Mouse (Mus musculus) kidney, embryonic 14.5 days (tissue): ENCODE results near the gene Fat4. TPM values are rescaled to one million over a fixed set of nuclear protein-coding genes. Genes with fewer than 3 reads are reported as not detected.

Experiments
- ATAC-seq: fragments of 200-750 bp; cut with Nextera tagmentation; 2 replicates; pipeline ENCODE4 v1.8.0; 2017; ENCODE audit warnings: moderate number of reproducible peaks, mild to moderate bottlenecking, moderate TSS enrichment, moderate library complexity; ENCODE audit not compliant: low FRiP score, low TSS enrichment
- H3K27ac ChIP-seq: fragments of 300-500 bp; sonication (generic); 2 replicates; pipeline ENCODE4 v1.5.1; 2014; ENCODE audit warnings: low read depth, mild to moderate bottlenecking, low read length, moderate library complexity, mixed read lengths
- H3K27me3 ChIP-seq: fragments of 300-500 bp; sonication (generic); 2 replicates; pipeline ENCODE4 v1.6.1; 2014; ENCODE audit warnings: mild to moderate bottlenecking, low read length; ENCODE audit not compliant: control insufficient read depth, insufficient read depth
- H3K36me3 ChIP-seq: fragments of 300-500 bp; sonication (generic); 2 replicates; pipeline ENCODE4 v1.6.1; 2014; ENCODE audit warnings: low read length, mixed read lengths; ENCODE audit not compliant: control insufficient read depth, insufficient read depth
- H3K4me1 ChIP-seq: fragments of 300-500 bp; sonication (generic); 2 replicates; pipeline ENCODE4 v1.6.1; 2014; ENCODE audit warnings: low read length, mixed read lengths; ENCODE audit not compliant: control insufficient read depth, insufficient read depth
- H3K4me2 ChIP-seq: fragments of 300-500 bp; sonication (generic); replicated peaks from 2 replicates; pipeline ENCODE4 v1.6.1; 2014; ENCODE audit warnings: low read depth, mild to moderate bottlenecking, low read length
- H3K4me3 ChIP-seq: fragments of 300-500 bp; sonication (generic); 2 replicates; pipeline ENCODE4 v1.5.1; 2014; ENCODE audit warnings: mild to moderate bottlenecking, low read length
- H3K9ac ChIP-seq: fragments of 300-500 bp; sonication (generic); 2 replicates; pipeline ENCODE4 v1.6.1; 2014; ENCODE audit warnings: low read depth, mild to moderate bottlenecking, low read length, moderate library complexity
- H3K9me3 ChIP-seq: fragments of 300-500 bp; sonication (generic); 2 replicates; pipeline ENCODE4 v1.6.1; 2016; ENCODE audit warnings: low read length; ENCODE audit not compliant: control insufficient read depth
- WGBS: fragments of 180-500 bp; shearing (Covaris S2); extraction: QIAGEN DNeasy Blood & Tissue Kit; methylation state at CpG from one replicate; pipeline ENCODE4 v1.1.7; 2014; 5-methylcytosine and 5-hydroxymethylcytosine counted together
- polyA plus RNA-seq: library from polyadenylated mRNA; unstranded; fragments of >200 nt; fragmentation: Nextera tagmentation; extraction: Ambion mirVana; gene quantifications from 2 replicates; pipeline ENCODE4 v1.2.1, GENCODE M21; 2014

Gene Fat4
- polyA plus RNA-seq, 1 experiment from 2014 or later, result 14.1 TPM

- Histone ChIP-seq H3K4me2 (no peak overlapping the region), H3K9me3 (no peaks in the 10 kb centered on the region), H3K9ac (no peak overlapping the region), H3K27me3 (no peaks in the 10 kb centered on the region), H3K4me3 (no peak overlapping the region), H3K36me3 (peaks cover 25% of the 10 kb centered on the region; the same call in 1 of the 2 replicates), H3K4me1 (0 out of 2 replicates have a peak, but pooled peaks cover 5% of the 10 kb centered on the region), H3K27ac (no peak overlapping the region)
- ATAC-seq, result peak; percentile 39; the same call in 1 of the 2 replicates
- WGBS, result 52% methylated on average over 6 of the region's 6 CpGs
Measured at GRCm38 (mm10) chr3:38962328-38962727, 75.6 kb downstream of the Fat4 start.

DNA sequence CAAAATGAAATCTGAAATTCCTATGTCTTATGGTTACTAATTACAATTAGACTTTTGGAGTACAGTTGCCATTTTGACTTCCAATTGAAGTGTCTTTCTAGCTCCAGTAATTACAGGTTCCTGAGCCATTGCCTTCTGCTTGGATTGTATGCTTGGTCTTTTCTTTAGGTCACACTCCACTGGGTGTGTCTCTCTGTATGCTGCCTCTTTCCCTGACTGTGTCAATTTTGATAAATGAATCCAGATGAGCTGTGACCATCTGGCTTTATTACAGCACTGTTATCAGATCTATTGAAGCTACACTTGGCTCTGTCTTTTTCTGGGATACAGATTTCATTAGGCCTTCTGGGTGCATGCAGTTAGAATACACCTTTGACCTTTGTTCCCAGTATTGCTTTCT is 80.7 kb downstream of the Fat4 start:
- H3K27ac ChIP-seq, result no peak overlapping the region
- no peak overlapping the region for H3K9ac ChIP-seq
- no peaks in the 10 kb centered on the region for H3K27me3 ChIP-seq
- no peaks in the 10 kb centered on the region for H3K9me3 ChIP-seq
- H3K4me3 ChIP-seq, result no peak overlapping the region
- H3K4me1 ChIP-seq, result no peaks in the 10 kb centered on the region
- no peak overlapping the region for H3K4me2 ChIP-seq
- no peak for ATAC-seq
- H3K36me3 ChIP-seq, result peaks cover 24% of the 10 kb centered on the region; the same call in 1 of the 2 replicates

- Histone ChIP-seq H3K27ac (no peak overlapping the region), H3K4me3 (no peak overlapping the region), H3K9ac (no peak overlapping the region), H3K4me2 (no peak overlapping the region), H3K4me1 (no peaks in the 10 kb centered on the region), H3K36me3 (peaks cover 25% of the 10 kb centered on the region; the same call in 1 of the 2 replicates), H3K9me3 (no peaks in the 10 kb centered on the region), H3K27me3 (no peaks in the 10 kb centered on the region)
- no peak for ATAC-seq
Measured at GRCm38 (mm10) chr3:38986379-38986778, 99.6 kb downstream of the Fat4 start.

DNA sequence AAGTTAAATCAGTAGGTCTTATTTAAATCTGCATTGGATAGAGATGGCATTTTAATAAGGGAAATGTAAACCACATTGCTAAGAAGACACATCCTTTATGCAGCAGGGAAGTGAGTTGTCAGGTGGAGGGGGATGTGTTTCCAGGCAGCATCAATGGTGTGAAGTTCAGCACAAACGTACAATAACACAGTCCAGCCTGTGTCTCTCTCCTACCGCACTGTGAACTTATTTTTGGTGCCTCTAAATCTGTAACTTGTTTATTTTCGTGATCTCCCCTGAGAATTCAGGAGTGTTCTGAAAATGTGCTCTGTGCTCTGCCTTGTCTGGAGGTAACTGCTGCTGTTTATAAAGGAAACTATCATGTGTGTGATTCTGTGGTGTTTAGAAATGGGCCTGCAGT is 102.4 kb downstream of the Fat4 start:
- Histone ChIP-seq H3K9me3 (no peaks in the 10 kb centered on the region), H3K4me3 (no peak overlapping the region), H3K27me3 (no peaks in the 10 kb centered on the region), H3K27ac (no peak overlapping the region), H3K4me2 (no peak overlapping the region), H3K4me1 (no peaks in the 10 kb centered on the region), H3K36me3 (peaks cover 3% of the 10 kb centered on the region; the same call in 1 of the 2 replicates), H3K9ac (no peak overlapping the region)
- WGBS, result 70% methylated on average over 3 of the region's 3 CpGs
- ATAC-seq, result no peak

- H3K27me3 ChIP-seq, result no peaks in the 10 kb centered on the region
- 66% methylated on average over 3 of the region's 3 CpGs for WGBS
- H3K4me2 ChIP-seq, result no peak overlapping the region
- no peak overlapping the region for H3K4me3 ChIP-seq
- H3K9ac ChIP-seq, result no peak overlapping the region
- H3K4me1 ChIP-seq, result no peaks in the 10 kb centered on the region
- no peak for ATAC-seq
- H3K27ac ChIP-seq, result no peak overlapping the region
- H3K36me3 ChIP-seq, result peaks cover 46% of the 10 kb centered on the region
- no peaks in the 10 kb centered on the region for H3K9me3 ChIP-seq
Measured at GRCm38 (mm10) chr3:39000011-39000410, 113.3 kb downstream of the Fat4 start.

- Histone ChIP-seq H3K9ac (no peak overlapping the region), H3K4me3 (no peak overlapping the region), H3K36me3 (peaks cover 35% of the 10 kb centered on the region), H3K27me3 (no peaks in the 10 kb centered on the region), H3K9me3 (no peaks in the 10 kb centered on the region), H3K4me2 (no peak overlapping the region), H3K4me1 (no peaks in the 10 kb centered on the region), H3K27ac (no peak overlapping the region)
- 86% methylated on average over 7 of the region's 7 CpGs for WGBS
- ATAC-seq, result no peak
Measured at GRCm38 (mm10) chr3:39010544-39010943, 123.8 kb downstream of the Fat4 start.

DNA sequence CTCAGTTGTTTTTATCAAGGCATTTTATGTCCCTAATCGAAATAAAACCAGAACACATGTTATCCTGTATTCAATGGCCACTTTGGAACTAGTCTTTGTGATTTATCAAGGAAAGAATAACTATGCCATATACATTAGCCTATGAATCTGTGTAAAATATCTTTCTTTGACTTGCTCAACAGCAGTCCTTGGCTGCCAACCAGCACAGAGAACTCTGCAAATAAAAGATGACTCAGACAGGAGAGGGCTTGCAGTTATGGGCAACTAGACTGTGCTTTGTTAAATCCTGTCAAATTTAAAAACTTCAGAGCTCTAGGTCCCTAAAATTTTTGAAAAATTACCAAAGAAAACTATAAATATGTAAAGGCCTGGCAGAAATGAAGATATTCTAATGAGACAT is 130.9 kb downstream of the Fat4 start:
- Histone ChIP-seq H3K4me1 (no peaks in the 10 kb centered on the region), H3K4me3 (no peak overlapping the region), H3K27me3 (no peaks in the 10 kb centered on the region), H3K4me2 (no peak overlapping the region), H3K9ac (no peak overlapping the region), H3K27ac (no peak overlapping the region), H3K36me3 (no peaks in the 10 kb centered on the region), H3K9me3 (peaks cover 4% of the 10 kb centered on the region)
- no peak for ATAC-seq
- WGBS, result 60% methylated on average over 1 of the region's 1 CpGs

DNA sequence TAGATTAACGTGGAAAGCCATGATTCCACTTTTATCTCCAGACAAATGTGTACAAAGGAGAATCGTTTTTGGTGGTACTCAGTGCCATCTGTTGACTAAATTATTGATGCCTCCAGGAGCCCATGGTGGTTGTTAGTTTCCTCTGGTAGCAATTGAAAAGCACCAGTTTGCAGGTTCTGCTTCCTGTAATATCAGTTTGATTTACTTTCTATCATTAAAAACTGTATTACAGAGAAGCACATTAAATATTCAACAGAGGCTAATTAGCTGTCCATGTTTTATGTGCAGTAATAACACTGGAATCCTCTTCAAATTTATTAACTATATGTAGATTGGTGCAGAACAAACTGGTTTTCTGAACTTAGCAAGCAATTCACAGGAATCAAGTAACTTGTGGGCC is 149.4 kb downstream of the Fat4 start:
- Histone ChIP-seq H3K9ac (no peak overlapping the region), H3K27ac (no peak overlapping the region), H3K4me1 (no peaks in the 10 kb centered on the region), H3K27me3 (no peaks in the 10 kb centered on the region), H3K4me3 (no peak overlapping the region), H3K36me3 (no peaks in the 10 kb centered on the region), H3K9me3 (no peaks in the 10 kb centered on the region), H3K4me2 (no peak overlapping the region)
- no peak for ATAC-seq
- 63% methylated on average over 2 of the region's 2 CpGs for WGBS

DNA sequence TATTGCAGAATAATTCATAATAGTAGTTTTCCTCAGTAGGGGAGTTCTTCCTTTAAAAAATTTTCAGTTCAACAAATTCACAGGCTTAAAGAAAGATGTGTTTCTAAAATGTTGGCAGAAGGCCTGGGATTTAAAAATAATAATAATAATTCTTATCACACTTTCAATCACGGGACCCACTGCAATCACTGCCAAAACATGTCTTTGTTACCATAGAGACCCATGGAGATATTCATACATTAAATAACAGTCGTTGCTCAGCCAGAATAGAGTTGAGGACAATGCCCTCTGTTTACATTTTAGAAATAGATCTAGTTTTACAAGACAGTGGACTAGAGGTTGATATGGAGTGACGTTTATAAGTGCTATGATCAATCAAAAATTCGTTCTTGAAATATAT is 159.7 kb downstream of the Fat4 start:
- Histone ChIP-seq H3K9ac (no peak overlapping the region), H3K4me3 (no peak overlapping the region), H3K27me3 (no peaks in the 10 kb centered on the region), H3K4me1 (no peaks in the 10 kb centered on the region), H3K27ac (no peak overlapping the region), H3K4me2 (no peak overlapping the region), H3K9me3 (no peaks in the 10 kb centered on the region), H3K36me3 (no peaks in the 10 kb centered on the region)
- no peak for ATAC-seq
- 76% methylated on average over 4 of the region's 4 CpGs for WGBS
